Mouse (Mus musculus) erythroblast, embryonic 14.5 days (primary cell): ENCODE measurements around the gene Zfp638.

Experiments
- GATA1 ChIP-seq: IDR thresholded peaks from 2 replicates; pipeline ENCODE4 v1.6.1; 2012; ENCODE audit warnings: low read length, inconsistent platforms, mixed read lengths
- TAL1 ChIP-seq: IDR thresholded peaks from 3 replicates; pipeline ENCODE4 v1.6.1; 2012; ENCODE audit warnings: low read length, inconsistent platforms, mixed read lengths

GRCm38 (mm10) chr6:83849446-83849845 lies 17.5 kb upstream of the Zfp638 start:
- TF ChIP-seq TAL1 (no peak), GATA1 (no peak)
